Mouse (Mus musculus) cerebellum, postnatal 36 days (tissue): Measurements from ENCODE around the gene Pdxk.

Experiments used
- DNase-seq, 2 experiments: peaks; one replicate each; pipeline ENCODE4 v3.0.0; 2021 to 2022; ENCODE audit warnings: mixed read lengths in 2 of 2

Gene Pdxk

GRCm38 (mm10) chr10:78458348-78459111 is 6.2 kb downstream of the Pdxk start:
- DNase-seq: no peak

GRCm38 (mm10) chr10:78457495-78458347 is 7.1 kb downstream of the Pdxk start:
- no peak for DNase-seq

GRCm38 (mm10) chr10:78456696-78457095 is 8.1 kb downstream of the Pdxk start:
- DNase-seq: no peak

GRCm38 (mm10) chr10:78452641-78453040 is 12.1 kb downstream of the Pdxk start:
- DNase-seq: no peak

GRCm38 (mm10) chr10:78450761-78451160 is 14.0 kb downstream of the Pdxk start:
- DNase-seq: no peak

GRCm38 (mm10) chr10:78447396-78447795 is 17.4 kb downstream of the Pdxk start:
- DNase-seq: no peak

- no peak for DNase-seq
These were observed 18.6 kb downstream of the Pdxk start for GRCm38 (mm10) chr10:78446195-78446594.

- no peak for DNase-seq
These were observed 22.5 kb downstream of the Pdxk start for GRCm38 (mm10) chr10:78442292-78442691.

GRCm38 (mm10) chr10:78441606-78442005 is 23.2 kb downstream of the Pdxk start:
- DNase-seq: no peak

GRCm38 (mm10) chr10:78440812-78441211 is 24.0 kb downstream of the Pdxk start:
- no peak for DNase-seq

GRCm38 (mm10) chr10:78439990-78440389 is 24.8 kb downstream of the Pdxk start:
- DNase-seq: no peak

GRCm38 (mm10) chr10:78439550-78439949 is 25.2 kb downstream of the Pdxk start:
- no peak for DNase-seq

GRCm38 (mm10) chr10:78438094-78438493 is 26.7 kb downstream of the Pdxk start:
- DNase-seq: peak; percentile 88 to 89

GRCm38 (mm10) chr10:78432853-78433252 is 31.9 kb downstream of the Pdxk start:
- no peak for DNase-seq

GRCm38 (mm10) chr10:78429776-78430175 is 35.0 kb downstream of the Pdxk start:
- no peak for DNase-seq

GRCm38 (mm10) chr10:78429180-78429579 is 35.6 kb downstream of the Pdxk start:
- DNase-seq: no peak

- DNase-seq: no peak
These were observed 36.7 kb downstream of the Pdxk start for GRCm38 (mm10) chr10:78428070-78428469.

- no peak for DNase-seq
These were observed 38.5 kb downstream of the Pdxk start for GRCm38 (mm10) chr10:78426117-78426735.

GRCm38 (mm10) chr10:78425181-78426041 is 39.4 kb downstream of the Pdxk start, which contains the start of gene Cstb:
Cstb (plus strand) TSS chr10:78425669.
- peak; percentile 84 to 88 for DNase-seq

GRCm38 (mm10) chr10:78422614-78423013 is 42.2 kb downstream of the Pdxk start:
- DNase-seq: no peak

GRCm38 (mm10) chr10:78420929-78421328 is 43.8 kb downstream of the Pdxk start:
- DNase-seq: no peak

- DNase-seq: no peak
These were observed 46.0 kb downstream of the Pdxk start for GRCm38 (mm10) chr10:78418791-78419190.
